Mouse (Mus musculus) hindbrain, embryonic 16.5 days (tissue): ENCODE measurements at regions not wholly inside any gene's neighbourhood (a gene's known extent, or its start where the extent isn't known, plus 50 kb on each side); places are given as distances from the start of the nearest gene placed in this dataset.

Experiments used
- ATAC-seq: fragments of 200-750 bp; cut with Nextera tagmentation; 2 replicates; pipeline ENCODE4 v1.8.0; 2017; ENCODE audit warnings: moderate TSS enrichment, moderate library complexity
- H3K27ac ChIP-seq: fragments of 300-500 bp; sonication (generic); 2 replicates; pipeline ENCODE4 v1.5.1; 2014; ENCODE audit warnings: low read depth, mild to moderate bottlenecking, control low read depth, low read length, moderate library complexity
- H3K27me3 ChIP-seq: fragments of 300-500 bp; sonication (generic); replicated peaks from 2 replicates; pipeline ENCODE4 v1.6.1; 2014; ENCODE audit warnings: low read length; ENCODE audit not compliant: control insufficient read depth, insufficient read depth
- H3K36me3 ChIP-seq: fragments of 300-500 bp; sonication (generic); 2 replicates; pipeline ENCODE4 v1.6.1; 2014; ENCODE audit warnings: mild to moderate bottlenecking, low read length, moderate library complexity, mixed read lengths; ENCODE audit not compliant: control insufficient read depth, insufficient read depth
- H3K4me1 ChIP-seq: fragments of 300-500 bp; sonication (generic); 2 replicates; pipeline ENCODE4 v1.6.1; 2014; ENCODE audit warnings: low read depth, low read length; ENCODE audit not compliant: control insufficient read depth, insufficient read depth
- H3K4me2 ChIP-seq: fragments of 300-500 bp; sonication (generic); 2 replicates; pipeline ENCODE4 v1.6.1; 2014; ENCODE audit warnings: mild to moderate bottlenecking, low read length, control low read depth, moderate library complexity
- H3K4me3 ChIP-seq: fragments of 300-500 bp; sonication (generic); 2 replicates; pipeline ENCODE4 v1.5.1; 2014; ENCODE audit warnings: mild to moderate bottlenecking, low read length, control low read depth, moderate library complexity
- H3K9ac ChIP-seq: fragments of 300-500 bp; sonication (generic); 2 replicates; pipeline ENCODE4 v1.6.1; 2014; ENCODE audit warnings: low read depth, mild to moderate bottlenecking, control low read depth, low read length, moderate library complexity
- H3K9me3 ChIP-seq: fragments of 300-500 bp; sonication (generic); 2 replicates; pipeline ENCODE4 v1.6.1; 2014; ENCODE audit warnings: mild to moderate bottlenecking, low read length, moderate library complexity; ENCODE audit not compliant: control insufficient read depth
- WGBS: fragments of 180-500 bp; shearing (Covaris S2); extraction: QIAGEN DNeasy Blood & Tissue Kit; methylation state at CpG from one replicate; pipeline ENCODE4 v1.1.7; 2014; 5-methylcytosine and 5-hydroxymethylcytosine counted together

DNA sequence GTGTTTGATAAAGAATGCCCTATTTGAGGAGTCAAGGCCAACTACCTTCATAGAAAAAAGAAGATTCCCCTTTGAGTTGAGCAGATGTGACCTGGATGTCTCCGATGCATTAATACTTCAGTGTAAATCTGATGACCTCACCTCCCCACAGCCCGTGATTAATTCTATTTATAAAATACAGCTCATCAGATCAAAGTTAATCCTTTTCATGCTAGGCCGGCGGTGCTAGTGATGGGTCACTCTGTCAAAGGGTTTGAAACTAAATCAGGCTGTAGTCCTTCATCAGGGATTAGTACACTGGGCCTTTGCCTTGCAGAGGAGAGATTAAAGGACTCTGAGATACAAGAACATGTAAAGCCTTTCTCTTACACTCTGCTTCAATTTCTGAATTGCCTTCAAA lies 556.3 kb downstream of the Rps29 start:
- Histone ChIP-seq H3K4me3 (no peak overlapping the region), H3K9ac (no peak overlapping the region), H3K27me3 (no peaks in the 10 kb centered on the region), H3K9me3 (no peaks in the 10 kb centered on the region), H3K4me1 (peaks cover 4% of the 10 kb centered on the region; the same call in 1 of the 2 replicates), H3K27ac (no peak overlapping the region), H3K36me3 (no peaks in the 10 kb centered on the region), H3K4me2 (no peak overlapping the region)
- WGBS: 78% methylated on average over 4 of the region's 4 CpGs
- ATAC-seq: no peak

DNA sequence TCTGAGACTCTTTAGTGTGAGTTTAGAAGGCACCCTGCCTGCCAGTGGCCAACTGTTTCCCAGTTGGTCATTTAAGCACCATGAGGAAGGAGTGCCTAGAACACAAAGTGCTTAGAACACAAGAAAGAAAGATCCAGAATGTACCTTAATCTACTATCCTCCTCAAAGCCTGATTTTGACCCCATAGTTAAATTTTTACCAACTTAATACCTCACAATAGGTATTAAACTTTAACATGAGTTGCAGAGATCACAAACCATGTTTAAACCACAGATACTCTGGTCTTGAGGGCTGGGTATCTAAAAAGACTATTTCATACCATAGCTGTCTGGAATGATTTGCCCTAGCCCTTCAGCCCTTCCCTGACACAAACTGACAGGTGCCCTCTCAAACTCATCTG lies 557.6 kb downstream of the Rps29 start:
- H3K27me3 ChIP-seq: no peaks in the 10 kb centered on the region
- no peaks in the 10 kb centered on the region for H3K36me3 ChIP-seq
- no peak overlapping the region for H3K27ac ChIP-seq
- no peak overlapping the region for H3K4me2 ChIP-seq
- H3K9me3 ChIP-seq: no peaks in the 10 kb centered on the region
- H3K4me3 ChIP-seq: no peak overlapping the region
- peaks cover 4% of the 10 kb centered on the region; the same call in 1 of the 2 replicates for H3K4me1 ChIP-seq
- no peak overlapping the region for H3K9ac ChIP-seq
- ATAC-seq: no peak

DNA sequence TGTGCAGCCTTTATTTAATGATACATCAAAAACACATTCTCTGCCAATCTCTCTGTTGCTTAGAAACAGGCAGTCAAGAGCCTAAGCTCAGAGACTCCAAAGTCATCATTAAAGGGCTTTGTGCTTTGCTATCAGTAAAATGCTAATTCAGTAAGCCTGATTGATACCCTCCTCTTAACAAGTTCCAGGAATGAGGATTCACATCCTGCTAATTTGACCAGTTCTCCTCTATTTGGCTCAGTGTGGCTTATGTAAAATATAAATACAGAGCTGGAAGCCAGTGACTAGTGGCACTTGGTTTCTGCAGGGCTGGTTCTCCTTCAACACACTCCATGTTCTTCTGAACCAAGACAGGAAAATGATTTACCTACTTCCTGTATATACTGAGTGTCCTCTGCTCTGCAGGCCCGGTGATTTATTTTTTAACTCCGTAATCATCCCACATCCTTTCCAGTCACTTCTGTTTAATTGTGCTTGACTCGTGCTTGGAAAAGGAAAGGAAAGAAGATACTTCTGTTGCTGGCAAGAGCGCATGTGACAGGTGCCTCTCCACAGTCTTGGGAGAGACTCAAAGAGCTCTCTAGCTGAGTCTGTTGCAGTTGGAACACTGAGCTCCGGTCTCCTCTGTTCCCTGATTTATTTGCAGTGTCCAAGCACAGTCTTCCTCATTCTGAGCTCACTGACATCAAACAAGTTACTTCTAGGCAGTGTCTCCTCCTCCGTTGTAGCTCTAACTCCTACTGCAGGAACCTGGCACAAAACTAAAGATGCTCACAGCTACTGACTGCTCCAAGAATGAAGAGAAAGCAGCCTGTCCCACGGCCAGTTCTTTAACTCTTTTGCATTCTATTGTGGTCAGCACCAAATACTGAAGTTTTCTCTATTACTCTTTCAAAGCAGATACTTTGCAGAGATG lies 559.0 kb downstream of the Rps29 start:
- Histone ChIP-seq H3K9me3 (no peaks in the 10 kb centered on the region), H3K27me3 (no peaks in the 10 kb centered on the region), H3K4me3 (no peak overlapping the region), H3K4me1 (peaks cover 4% of the 10 kb centered on the region; the same call in 1 of the 2 replicates), H3K4me2 (no peak overlapping the region), H3K9ac (no peak overlapping the region), H3K27ac (0 out of 2 replicates have a peak overlapping the region, but pooled peaks have one; percentile 3), H3K36me3 (no peaks in the 10 kb centered on the region)
- ATAC-seq: peak; percentile 84
- WGBS: 53% methylated on average over 7 of the region's 7 CpGs

DNA sequence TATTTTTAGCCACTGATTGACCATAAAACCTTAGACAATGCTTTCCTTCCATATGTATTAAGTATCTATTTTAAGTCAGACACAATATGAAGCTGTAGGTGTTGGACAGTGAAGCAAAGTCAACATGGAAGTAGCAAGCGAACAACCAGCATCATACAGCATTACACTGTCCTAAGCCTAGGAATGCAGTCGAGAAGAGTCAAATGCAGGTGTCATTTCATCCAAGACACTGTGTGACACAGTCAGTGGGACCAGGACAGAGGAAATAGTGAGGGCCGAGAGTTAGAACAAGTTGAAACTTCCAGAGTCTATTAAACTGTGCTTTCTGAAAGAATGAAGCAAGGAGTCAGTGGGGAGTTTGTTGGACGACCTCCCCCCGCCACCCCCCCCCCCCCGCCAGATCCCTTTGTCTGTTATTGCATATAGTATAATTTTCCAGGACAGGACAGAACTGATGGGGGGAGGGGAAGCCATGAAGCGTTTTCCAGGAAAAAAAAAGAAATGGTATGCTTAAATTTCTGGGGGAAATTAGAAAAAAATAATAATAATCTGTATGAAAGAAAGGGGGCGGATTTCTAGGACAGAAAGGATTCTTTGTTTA lies 559.9 kb downstream of the Rps29 start:
- no peak overlapping the region for H3K27ac ChIP-seq
- 44% methylated on average over 8 of the region's 8 CpGs for WGBS

DNA sequence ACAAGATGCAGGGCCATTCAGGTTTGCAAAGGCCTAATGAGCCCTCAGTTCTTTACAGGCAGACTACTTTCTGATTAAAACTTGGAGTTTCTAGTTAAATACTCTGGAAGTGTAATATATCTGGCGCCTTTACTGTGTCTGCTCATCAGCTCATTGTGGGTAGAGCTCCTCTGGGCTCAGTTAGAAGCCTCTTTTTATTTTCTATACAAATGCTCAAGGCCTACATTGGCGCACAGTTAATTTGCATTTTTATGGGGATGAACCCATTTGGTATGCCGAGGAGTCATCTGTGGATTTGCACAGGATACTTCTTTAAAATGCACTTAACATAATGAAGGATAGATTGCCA lies 573.5 kb downstream of the Rps29 start:
- Histone ChIP-seq H3K27ac (no peak overlapping the region), H3K27me3 (no peaks in the 10 kb centered on the region), H3K9ac (no peak overlapping the region), H3K4me1 (no peaks in the 10 kb centered on the region), H3K9me3 (no peaks in the 10 kb centered on the region), H3K4me2 (no peak overlapping the region), H3K36me3 (no peaks in the 10 kb centered on the region), H3K4me3 (no peak overlapping the region)
- 0 out of 2 replicates have a peak, but pooled peaks have one; percentile 42 for ATAC-seq
- 55% methylated on average over 3 of the region's 3 CpGs for WGBS

More for the DNA sequence above, 559.9 kb downstream of the Rps29 start:
- Histone ChIP-seq H3K4me2 (no peak overlapping the region), H3K4me3 (no peak overlapping the region), H3K9me3 (no peaks in the 10 kb centered on the region), H3K9ac (no peak overlapping the region), H3K36me3 (no peaks in the 10 kb centered on the region), H3K27me3 (no peaks in the 10 kb centered on the region), H3K4me1 (peaks cover 4% of the 10 kb centered on the region; the same call in 1 of the 2 replicates)
- no peak for ATAC-seq

DNA sequence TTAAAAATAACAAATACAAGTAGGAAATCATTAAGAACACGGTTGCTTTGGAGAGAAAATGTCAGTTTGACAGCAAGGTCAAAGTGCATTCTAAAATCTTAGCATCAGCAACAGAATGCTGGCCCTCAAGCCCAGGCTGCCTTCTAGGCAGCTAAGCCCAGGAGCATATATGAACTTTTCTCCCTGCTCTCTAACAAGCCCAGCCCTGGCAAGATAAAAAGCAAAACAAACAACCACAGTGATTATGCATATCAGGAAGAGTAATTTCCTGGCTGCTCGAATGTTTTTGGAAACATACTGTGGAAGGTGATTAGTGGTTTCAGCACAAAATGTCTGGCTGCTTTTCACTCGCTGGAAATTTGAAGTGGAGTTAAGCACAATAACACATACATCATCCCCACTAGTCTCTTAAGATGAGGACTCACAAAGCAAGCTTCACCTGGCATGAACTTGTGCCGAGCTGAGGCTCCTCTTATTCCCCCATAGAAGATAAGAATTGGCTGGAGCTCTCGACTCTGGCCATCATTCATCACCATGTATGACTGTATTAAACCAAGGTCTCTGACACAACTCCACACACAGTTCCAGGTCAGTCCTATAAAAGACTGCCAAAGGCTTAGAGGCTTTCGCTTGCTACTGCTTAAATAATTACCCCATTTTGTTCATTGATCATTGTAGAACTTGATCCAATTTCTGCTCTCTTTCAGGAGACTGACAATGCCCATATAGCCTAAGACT lies 574.0 kb downstream of the Rps29 start:
- Histone ChIP-seq H3K4me2 (no peak overlapping the region), H3K36me3 (no peaks in the 10 kb centered on the region), H3K4me1 (no peaks in the 10 kb centered on the region), H3K27ac (no peak overlapping the region), H3K27me3 (no peaks in the 10 kb centered on the region), H3K9ac (no peak overlapping the region), H3K9me3 (no peaks in the 10 kb centered on the region), H3K4me3 (no peak overlapping the region)
- WGBS: 45% methylated on average over 6 of the region's 6 CpGs
- 0 out of 2 replicates have a peak, but pooled peaks have one; percentile 52 for ATAC-seq

DNA sequence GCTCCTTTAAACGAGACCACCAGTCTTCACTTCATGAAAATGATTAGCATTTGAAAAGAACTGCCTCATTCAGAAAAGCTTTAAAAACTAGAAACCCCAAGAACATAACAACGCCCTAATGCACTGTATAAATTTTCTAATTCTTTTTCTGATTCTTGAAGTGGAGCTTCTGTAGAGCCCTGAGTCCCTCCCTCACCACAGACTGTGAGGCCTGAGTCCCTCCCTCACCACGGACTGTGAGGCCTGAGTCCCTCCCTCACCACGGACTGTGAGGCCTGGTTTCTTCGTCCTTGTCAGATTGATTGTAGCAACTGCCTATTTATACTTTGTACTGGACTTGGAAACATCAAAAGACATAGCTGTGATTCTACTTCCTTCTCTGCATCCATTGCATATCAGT lies 579.1 kb downstream of the Rps29 start:
- ATAC-seq: no peak
- 19% methylated on average over 5 of the region's 5 CpGs for WGBS

DNA sequence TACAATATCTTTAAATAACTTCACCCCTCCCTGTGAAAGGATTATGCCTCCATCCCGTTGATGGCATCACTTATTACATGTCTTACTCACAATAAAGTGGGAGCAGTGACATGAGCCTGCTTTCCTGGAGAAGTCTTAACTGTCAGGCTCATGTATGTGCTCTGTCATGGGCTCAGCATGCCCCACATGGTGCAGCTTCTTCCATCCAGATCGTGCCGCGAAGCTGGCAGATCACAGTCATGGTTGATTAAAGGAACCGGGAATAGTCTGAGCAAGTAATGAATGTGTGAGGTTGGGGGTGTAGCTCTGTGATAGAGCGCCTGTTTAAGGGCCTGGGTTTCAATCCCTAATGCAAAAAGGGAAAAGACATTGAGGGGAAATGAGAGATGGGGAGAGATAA lies 581.5 kb downstream of the Rps29 start:
- H3K9ac ChIP-seq: no peak overlapping the region
- WGBS: 35% methylated on average over 6 of the region's 6 CpGs
- H3K4me2 ChIP-seq: no peak overlapping the region
- ATAC-seq: peak; percentile 88
- H3K27ac ChIP-seq: no peak overlapping the region
- H3K4me1 ChIP-seq: no peaks in the 10 kb centered on the region
- no peak overlapping the region for H3K4me3 ChIP-seq
- H3K9me3 ChIP-seq: no peaks in the 10 kb centered on the region
- H3K27me3 ChIP-seq: no peaks in the 10 kb centered on the region
- no peaks in the 10 kb centered on the region for H3K36me3 ChIP-seq

More for the DNA sequence above, 579.1 kb downstream of the Rps29 start:
- H3K9ac ChIP-seq: no peak overlapping the region
- H3K36me3 ChIP-seq: no peaks in the 10 kb centered on the region
- no peaks in the 10 kb centered on the region for H3K27me3 ChIP-seq
- H3K27ac ChIP-seq: no peak overlapping the region
- no peaks in the 10 kb centered on the region for H3K4me1 ChIP-seq
- H3K4me3 ChIP-seq: no peak overlapping the region
- no peak overlapping the region for H3K4me2 ChIP-seq
- H3K9me3 ChIP-seq: no peaks in the 10 kb centered on the region

DNA sequence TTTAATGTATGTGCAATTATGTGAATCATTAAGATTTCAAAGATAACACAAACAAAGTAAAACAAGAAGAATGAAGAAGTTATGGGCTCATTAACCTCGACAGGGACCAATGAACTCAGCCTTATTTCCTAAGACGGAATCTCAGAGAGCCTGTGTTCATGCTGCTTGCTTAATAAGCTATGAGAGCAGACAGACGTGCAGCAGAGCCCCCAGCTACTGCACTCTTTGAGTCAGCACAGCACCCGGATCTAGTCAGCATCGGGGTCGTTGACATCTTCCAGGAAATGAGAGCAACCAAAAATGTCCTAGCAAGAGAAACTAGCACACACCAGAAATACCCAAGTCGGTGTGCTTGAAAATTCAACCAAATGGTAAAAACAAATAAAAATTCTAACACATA lies 582.1 kb downstream of the Rps29 start:
- H3K9me3 ChIP-seq: no peaks in the 10 kb centered on the region
- no peak overlapping the region for H3K9ac ChIP-seq
- no peak overlapping the region for H3K4me2 ChIP-seq
- H3K4me3 ChIP-seq: no peak overlapping the region
- ATAC-seq: peak; percentile 63; the same call in 1 of the 2 replicates
- WGBS: 35% methylated on average over 7 of the region's 7 CpGs
- H3K36me3 ChIP-seq: no peaks in the 10 kb centered on the region
- no peaks in the 10 kb centered on the region for H3K27me3 ChIP-seq
- H3K27ac ChIP-seq: no peak overlapping the region
- no peaks in the 10 kb centered on the region for H3K4me1 ChIP-seq
